Mouse (Mus musculus) spleen, adult 18-20 months (tissue): Measurements from ENCODE around the gene Dusp16.
"Not testable (repeated sequence)": the region's sequence is repeated elsewhere in the genome, so short reads cannot be mapped to it uniquely, and the experiment has no call there.

Experiments used
- DNase-seq, 2 experiments: peaks; one replicate each; pipeline ENCODE4 v3.0.0; 2022; ENCODE audit warnings: mixed read lengths in 2 of 2

The Dusp16 gene

GRCm38 (mm10) chr6:134695625-134696024 is 96.8 kb downstream of the Dusp16 start:
- DNase-seq, result no peak

- DNase-seq, result no peak
Measured at GRCm38 (mm10) chr6:134694988-134695387, 97.4 kb downstream of the Dusp16 start.

- DNase-seq, result no peak
Measured at GRCm38 (mm10) chr6:134694498-134694897, 97.9 kb downstream of the Dusp16 start.

DNA sequence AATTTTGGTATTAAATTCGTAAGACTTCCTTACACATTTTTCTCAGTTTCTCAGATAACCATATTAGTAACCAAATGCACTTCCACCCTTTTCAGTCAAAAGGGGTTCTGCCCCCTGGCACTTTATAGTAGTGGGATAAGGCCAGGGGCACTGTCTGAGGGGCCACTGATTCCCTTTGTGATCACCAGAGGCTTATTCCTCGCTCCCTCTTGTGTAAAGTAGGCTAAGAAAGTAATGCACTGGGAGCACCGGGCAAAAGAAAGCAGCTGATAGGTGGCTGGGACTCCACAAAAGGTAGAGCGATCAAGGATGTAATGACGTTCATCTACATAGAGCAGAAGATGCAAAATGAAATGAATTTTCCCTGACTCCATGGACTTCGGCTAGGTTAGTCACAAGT is 106.9 kb downstream of the Dusp16 start:
- no peak for DNase-seq

- DNase-seq, result no peak
Measured at GRCm38 (mm10) chr6:134685040-134685439, 107.4 kb downstream of the Dusp16 start.

DNA sequence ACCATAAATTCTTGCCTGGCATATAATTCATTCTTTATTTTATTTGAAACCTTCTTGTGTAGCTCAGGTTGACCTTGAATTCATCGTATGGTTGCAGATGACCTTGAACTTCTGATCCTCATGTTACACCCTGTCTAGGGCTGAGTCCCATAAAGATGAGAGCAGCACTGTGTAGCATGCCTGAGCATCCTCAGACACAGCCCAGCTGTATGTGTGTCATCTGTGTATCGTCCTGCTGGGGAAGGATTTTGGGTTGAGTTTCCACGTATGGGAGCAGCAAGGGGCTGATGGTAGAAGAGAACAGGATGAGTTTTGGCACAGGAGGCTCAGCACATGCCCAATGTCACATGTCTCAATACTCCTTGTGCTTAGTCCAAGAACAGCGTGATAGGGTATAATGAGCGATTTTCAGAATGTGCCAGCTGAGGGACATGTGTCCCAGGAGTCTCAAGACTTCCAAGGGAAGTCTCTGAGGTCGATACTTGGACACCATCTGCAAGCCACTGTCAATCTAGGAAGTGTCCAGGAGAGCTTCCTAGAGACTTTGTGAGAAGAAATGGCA is 108.0 kb downstream of the Dusp16 start:
- DNase-seq, result no peak

GRCm38 (mm10) chr6:134679330-134679729 is 113.1 kb downstream of the Dusp16 start:
- not testable (repeated sequence) for DNase-seq

GRCm38 (mm10) chr6:134678037-134678436 is 114.4 kb downstream of the Dusp16 start:
- no peak for DNase-seq

DNA sequence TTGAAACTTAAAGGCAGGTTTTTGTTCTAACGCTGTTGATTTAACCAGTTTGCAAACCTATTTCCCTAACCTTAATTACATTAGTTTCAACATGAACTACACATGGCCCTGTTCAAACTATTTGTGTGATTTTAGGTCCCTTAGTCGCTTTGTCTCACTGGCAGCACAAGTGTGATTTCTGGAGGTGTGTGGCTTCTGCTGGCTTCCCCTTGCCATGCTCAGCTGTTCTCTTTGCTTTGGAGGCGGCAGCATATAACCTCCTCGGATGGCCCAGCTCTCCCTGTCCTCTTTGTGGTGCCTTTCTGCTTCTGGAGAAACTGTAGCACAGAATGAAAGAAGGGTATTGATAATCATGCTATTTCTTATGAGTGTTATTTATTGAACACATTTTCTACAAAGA is 114.9 kb downstream of the Dusp16 start:
- DNase-seq, result no peak

DNA sequence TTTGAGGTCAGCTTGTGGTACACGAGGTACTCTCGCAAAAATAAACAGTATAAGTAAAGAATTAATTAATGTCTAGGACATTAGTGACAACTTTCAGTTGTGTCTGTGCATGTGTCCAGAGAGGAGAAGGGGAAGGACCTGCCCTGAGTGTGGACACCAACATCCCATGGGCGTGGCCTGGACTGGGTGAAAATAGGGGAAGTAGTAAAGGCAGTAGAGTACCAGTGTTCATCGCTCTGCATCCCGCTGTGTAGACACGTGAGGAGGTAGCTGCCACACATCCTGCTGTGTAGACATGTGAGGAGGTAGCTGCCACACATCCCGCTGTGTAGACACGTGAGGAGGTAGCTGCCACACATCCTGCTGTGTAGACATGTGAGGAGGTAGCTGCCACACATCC is 118.7 kb downstream of the Dusp16 start:
- not testable (repeated sequence) for DNase-seq

- no peak for DNase-seq
Measured at GRCm38 (mm10) chr6:134670881-134671411, 121.5 kb downstream of the Dusp16 start.

DNA sequence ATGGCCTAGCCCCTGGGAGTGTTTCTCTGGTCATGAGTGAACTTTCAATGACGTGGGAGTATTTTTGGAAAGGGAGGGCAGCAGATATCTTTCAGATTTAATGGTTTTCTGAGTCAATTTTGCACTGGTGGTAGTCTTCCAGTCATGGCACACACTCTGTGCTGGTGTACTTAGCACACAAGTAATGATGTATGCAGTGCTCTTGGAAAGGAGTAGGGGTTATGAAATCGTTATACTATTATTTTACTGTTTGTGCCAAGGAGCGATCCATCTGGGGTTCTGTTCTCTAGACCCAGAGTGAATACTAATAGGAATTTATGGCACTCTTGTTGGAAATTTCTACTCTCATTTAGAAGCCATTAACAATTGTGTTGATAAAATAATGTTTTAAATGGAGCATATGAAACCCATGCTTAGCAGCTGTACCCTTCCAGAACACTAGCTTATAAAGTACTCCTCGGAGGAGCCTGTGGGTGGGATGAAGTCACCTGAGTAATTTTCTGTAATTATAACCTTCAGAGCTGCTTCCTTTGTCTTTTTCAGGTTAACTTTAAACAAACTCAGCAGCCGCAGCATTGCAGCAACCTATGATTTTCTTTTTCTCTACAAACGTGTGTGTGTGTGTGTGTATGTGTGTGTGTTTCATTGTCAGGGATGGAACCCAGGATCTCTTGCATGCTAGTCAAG is 123.1 kb downstream of the Dusp16 start:
- DNase-seq, result no peak

GRCm38 (mm10) chr6:134668519-134668918 is 123.9 kb downstream of the Dusp16 start:
- DNase-seq, result no peak

- no peak for DNase-seq
Measured at GRCm38 (mm10) chr6:134665817-134666216, 126.6 kb downstream of the Dusp16 start.
